Mouse (Mus musculus): ENCODE data around the gene Rras2. TPM values are rescaled to one million over a fixed set of nuclear protein-coding genes. Genes with fewer than 3 reads are reported as not detected.

The Rras2 gene
- polyA plus RNA-seq, 1 experiment from 2014 or later = 31.9 TPM

GRCm38 (mm10) chr7:114103629-114104347 lies 13.8 kb downstream of the Rras2 start:
- no peak overlapping the region for H3K4me2 ChIP-seq (ENCODE audit: low read length)
- DNase-seq (ENCODE audit: low spot score) = no peak

GRCm38 (mm10) chr7:114103152-114103551 lies 14.4 kb downstream of the Rras2 start:
- no peak overlapping the region for H3K4me3 ChIP-seq (ENCODE audit: low read depth, low read length)
- H3K4me2 ChIP-seq (ENCODE audit: low read length) = no peak overlapping the region
- H3K36me3 ChIP-seq (ENCODE audit: control insufficient read depth, insufficient read depth, low read length) = no peaks in the 10 kb centered on the region
- H3K9ac ChIP-seq (ENCODE audit: low read length) = no peak overlapping the region
- DNase-seq (ENCODE audit: low spot score) = no peak
- no peaks in the 10 kb centered on the region for H3K9me3 ChIP-seq (ENCODE audit: control insufficient read depth, low read length)
- WGBS = 92% methylated on average over 4 of the region's 4 CpGs
- H3K27me3 ChIP-seq (replicated peaks; ENCODE audit: control insufficient read depth, insufficient read depth, low read length) = no peaks in the 10 kb centered on the region
- H3K27ac ChIP-seq (ENCODE audit: low read depth) = no peak overlapping the region
- ATAC-seq (replicated peaks; ENCODE audit: low FRiP score, low TSS enrichment, low read depth) = no peak
- no peaks in the 10 kb centered on the region; the same call in 1 of the 2 replicates for H3K4me1 ChIP-seq (replicated peaks; ENCODE audit: control insufficient read depth, insufficient read depth, low read length)

More at GRCm38 (mm10) chr7:114103629-114104347, 13.8 kb downstream of the Rras2 start:
- no peaks in the 10 kb centered on the region; the same call in 1 of the 2 replicates for H3K4me1 ChIP-seq (replicated peaks; ENCODE audit: control insufficient read depth, insufficient read depth, low read length)
- no peaks in the 10 kb centered on the region for H3K27me3 ChIP-seq (replicated peaks; ENCODE audit: control insufficient read depth, insufficient read depth, low read length)
- H3K27ac ChIP-seq (ENCODE audit: low read depth) = no peak overlapping the region
- no peaks in the 10 kb centered on the region for H3K9me3 ChIP-seq (ENCODE audit: control insufficient read depth, low read length)
- ATAC-seq (replicated peaks; ENCODE audit: low FRiP score, low TSS enrichment, low read depth) = no peak
- 72% methylated on average over 24 of the region's 24 CpGs for WGBS
- no peak overlapping the region for H3K4me3 ChIP-seq (ENCODE audit: low read depth, low read length)
- H3K9ac ChIP-seq (ENCODE audit: low read length) = no peak overlapping the region
- no peaks in the 10 kb centered on the region for H3K36me3 ChIP-seq (ENCODE audit: control insufficient read depth, insufficient read depth, low read length)

GRCm38 (mm10) chr7:114102609-114103008 lies 15.0 kb downstream of the Rras2 start:
- no peaks in the 10 kb centered on the region for H3K27me3 ChIP-seq (replicated peaks; ENCODE audit: control insufficient read depth, insufficient read depth, low read length)
- WGBS = 63% methylated on average over 4 of the region's 4 CpGs
- no peaks in the 10 kb centered on the region for H3K36me3 ChIP-seq (ENCODE audit: control insufficient read depth, insufficient read depth, low read length)
- H3K4me1 ChIP-seq (replicated peaks; ENCODE audit: control insufficient read depth, insufficient read depth, low read length) = no peaks in the 10 kb centered on the region; the same call in 1 of the 2 replicates
- no peak overlapping the region for H3K27ac ChIP-seq (ENCODE audit: low read depth)
- H3K4me3 ChIP-seq (ENCODE audit: low read depth, low read length) = no peak overlapping the region
- no peak overlapping the region for H3K9ac ChIP-seq (ENCODE audit: low read length)
- DNase-seq (ENCODE audit: low spot score) (no peak), ATAC-seq (replicated peaks; ENCODE audit: low FRiP score, low TSS enrichment, low read depth) (no peak)
- H3K4me2 ChIP-seq (ENCODE audit: low read length) = no peak overlapping the region
- no peaks in the 10 kb centered on the region for H3K9me3 ChIP-seq (ENCODE audit: control insufficient read depth, low read length)

GRCm38 (mm10) chr7:114101412-114101811 lies 16.2 kb downstream of the Rras2 start:
- ATAC-seq (replicated peaks; ENCODE audit: low FRiP score, low TSS enrichment, low read depth) = no peak
- Histone ChIP-seq H3K9me3 (ENCODE audit: control insufficient read depth, low read length) (no peaks in the 10 kb centered on the region), H3K4me3 (ENCODE audit: low read depth, low read length) (no peak overlapping the region), H3K4me1 (replicated peaks; ENCODE audit: control insufficient read depth, insufficient read depth, low read length) (no peaks in the 10 kb centered on the region; the same call in 1 of the 2 replicates), H3K27ac (ENCODE audit: low read depth) (no peak overlapping the region), H3K36me3 (ENCODE audit: control insufficient read depth, insufficient read depth, low read length) (no peaks in the 10 kb centered on the region), H3K4me2 (ENCODE audit: low read length) (no peak overlapping the region), H3K9ac (ENCODE audit: low read length) (no peak overlapping the region), H3K27me3 (replicated peaks; ENCODE audit: control insufficient read depth, insufficient read depth, low read length) (no peaks in the 10 kb centered on the region)
- no peak for DNase-seq (ENCODE audit: low spot score)
- 54% methylated on average over 3 of the region's 3 CpGs for WGBS

GRCm38 (mm10) chr7:114093548-114094174 lies 23.9 kb downstream of the Rras2 start:
- Histone ChIP-seq H3K4me2 (ENCODE audit: low read length) (no peak overlapping the region), H3K9me3 (ENCODE audit: control insufficient read depth, low read length) (no peaks in the 10 kb centered on the region), H3K27me3 (replicated peaks; ENCODE audit: control insufficient read depth, insufficient read depth, low read length) (no peaks in the 10 kb centered on the region), H3K27ac (ENCODE audit: low read depth) (no peak overlapping the region), H3K36me3 (ENCODE audit: control insufficient read depth, insufficient read depth, low read length) (no peaks in the 10 kb centered on the region), H3K9ac (ENCODE audit: low read length) (no peak overlapping the region), H3K4me3 (ENCODE audit: low read depth, low read length) (no peak overlapping the region), H3K4me1 (replicated peaks; ENCODE audit: control insufficient read depth, insufficient read depth, low read length) (no peaks in the 10 kb centered on the region; the same call in 1 of the 2 replicates)
- 66% methylated on average over 8 of the region's 8 CpGs for WGBS
- DNase-seq (ENCODE audit: low spot score) (no peak), ATAC-seq (replicated peaks; ENCODE audit: low FRiP score, low TSS enrichment, low read depth) (no peak)

- Histone ChIP-seq H3K27me3 (replicated peaks; ENCODE audit: control insufficient read depth, insufficient read depth, low read length) (no peaks in the 10 kb centered on the region), H3K36me3 (ENCODE audit: control insufficient read depth, insufficient read depth, low read length) (no peaks in the 10 kb centered on the region), H3K4me2 (ENCODE audit: low read length) (no peak overlapping the region), H3K4me1 (replicated peaks; ENCODE audit: control insufficient read depth, insufficient read depth, low read length) (peaks cover 19% of the 10 kb centered on the region), H3K4me3 (ENCODE audit: low read depth, low read length) (no peak overlapping the region), H3K27ac (ENCODE audit: low read depth) (no peak overlapping the region), H3K9ac (ENCODE audit: low read length) (no peak overlapping the region), H3K9me3 (ENCODE audit: control insufficient read depth, low read length) (no peaks in the 10 kb centered on the region)
- ATAC-seq (replicated peaks; ENCODE audit: low FRiP score, low TSS enrichment, low read depth) (no peak), DNase-seq (ENCODE audit: low spot score) (no peak)
- 50% methylated on average over 10 of the region's 10 CpGs for WGBS
Measured at GRCm38 (mm10) chr7:114090892-114091545, 26.6 kb downstream of the Rras2 start.

- Histone ChIP-seq H3K9ac (ENCODE audit: low read length) (no peak overlapping the region), H3K27ac (ENCODE audit: low read depth) (no peak overlapping the region), H3K4me2 (ENCODE audit: low read length) (no peak overlapping the region), H3K4me1 (replicated peaks; ENCODE audit: control insufficient read depth, insufficient read depth, low read length) (peaks cover 19% of the 10 kb centered on the region; the same call in 1 of the 2 replicates), H3K9me3 (ENCODE audit: control insufficient read depth, low read length) (no peaks in the 10 kb centered on the region), H3K4me3 (ENCODE audit: low read depth, low read length) (no peak overlapping the region), H3K36me3 (ENCODE audit: control insufficient read depth, insufficient read depth, low read length) (no peaks in the 10 kb centered on the region), H3K27me3 (replicated peaks; ENCODE audit: control insufficient read depth, insufficient read depth, low read length) (no peaks in the 10 kb centered on the region)
- DNase-seq (ENCODE audit: low spot score) = no peak
- no peak for ATAC-seq (replicated peaks; ENCODE audit: low FRiP score, low TSS enrichment, low read depth)
- WGBS = 81% methylated on average over 3 of the region's 3 CpGs
Measured at GRCm38 (mm10) chr7:114090231-114090630, 27.4 kb downstream of the Rras2 start.

- Histone ChIP-seq H3K9ac (ENCODE audit: low read length) (no peak overlapping the region), H3K9me3 (ENCODE audit: control insufficient read depth, low read length) (no peaks in the 10 kb centered on the region), H3K4me1 (replicated peaks; ENCODE audit: control insufficient read depth, insufficient read depth, low read length) (peaks cover 19% of the 10 kb centered on the region; the same call in 1 of the 2 replicates), H3K36me3 (ENCODE audit: control insufficient read depth, insufficient read depth, low read length) (no peaks in the 10 kb centered on the region), H3K27me3 (replicated peaks; ENCODE audit: control insufficient read depth, insufficient read depth, low read length) (no peaks in the 10 kb centered on the region), H3K27ac (ENCODE audit: low read depth) (0 out of 2 replicates have a peak overlapping the region, but pooled peaks have one; percentile 16), H3K4me2 (ENCODE audit: low read length) (0 out of 2 replicates have a peak overlapping the region, but pooled peaks have one; percentile 6), H3K4me3 (ENCODE audit: low read depth, low read length) (no peak overlapping the region)
- DNase-seq (ENCODE audit: low spot score) (no peak), ATAC-seq (replicated peaks; ENCODE audit: low FRiP score, low TSS enrichment, low read depth) (no peak; the same call in 1 of the 2 replicates)
- 59% methylated on average over 5 of the region's 5 CpGs for WGBS
Measured at GRCm38 (mm10) chr7:114088918-114089317, 28.7 kb downstream of the Rras2 start.

Data from intestine, embryonic 14.5 days (tissue).